Mouse (Mus musculus): ENCODE measurements around the gene Prpf39. TPM values are rescaled to one million over a fixed set of nuclear protein-coding genes. Genes with fewer than 3 reads are reported as not detected.

The Prpf39 gene
- total RNA-seq, 2 experiments from 2014 or later: 12.0 to 12.2 TPM

Other genes starting within 250 kb of the Prpf39 start
- 1 to 10 TPM; 2.0 to 3.3 TPM for gene Gm527, start 118.4 kb upstream of the Prpf39 start, total RNA-seq (2021)
- gene Klhl28, start 70.8 kb upstream of the Prpf39 start, total RNA-seq (2021): 1 to 10 TPM; 8.7 to 9.1 TPM
- gene Togaram1, start 70.5 kb upstream of the Prpf39 start, total RNA-seq (2021): 1 to 10 TPM; 7.3 to 8.3 TPM
- 100 to 1,000 TPM; 177 to 185 TPM for gene Fkbp3, start 37.7 kb downstream of the Prpf39 start, total RNA-seq (2021)
- gene Fancm, start 39.3 kb downstream of the Prpf39 start, total RNA-seq (2021): 1 to 10 TPM; 1.6 to 3.4 TPM
- gene Mis18bp1, start 136.3 kb downstream of the Prpf39 start, total RNA-seq (2021): under 1 TPM; 0.41 to 0.48 TPM
- not detected for gene Wdr20rt, start 189.2 kb downstream of the Prpf39 start, total RNA-seq (2021)

Data from gastrocnemius, postnatal 25 days (tissue).